Mouse (Mus musculus) kidney, adult 2 months (tissue): ENCODE results near the gene Rdh5. TPM values are rescaled to one million over a fixed set of nuclear protein-coding genes. Genes with fewer than 3 reads are reported as not detected.

Experiments used
- DNase-seq: peaks from one replicate; pipeline ENCODE4 v3.0.0; 2021
- H3K27ac ChIP-seq: fragments of 200-500 bp; 2 replicates; pipeline ENCODE4 v1.5.1; 2012; ENCODE audit warnings: low read depth, low read length, control low read depth, inconsistent platforms; ENCODE audit not compliant: insufficient read depth
- H3K27me3 ChIP-seq: fragments of 200-500 bp; replicated peaks from 2 replicates; pipeline ENCODE4 v1.6.1; 2012; ENCODE audit warnings: mild to moderate bottlenecking, moderate library complexity, low read length, inconsistent platforms; ENCODE audit not compliant: control insufficient read depth, insufficient read depth
- H3K36me3 ChIP-seq: fragments of 200-500 bp; 2 replicates; pipeline ENCODE4 v1.6.1; 2012; ENCODE audit warnings: mild to moderate bottlenecking, moderate library complexity, low read length, inconsistent platforms; ENCODE audit not compliant: control insufficient read depth, insufficient read depth
- H3K4me1 ChIP-seq: fragments of 200-500 bp; 2 replicates; pipeline ENCODE4 v1.6.1; 2011; ENCODE audit warnings: low read length; ENCODE audit not compliant: control insufficient read depth, insufficient read depth
- H3K4me3 ChIP-seq: fragments of 200-500 bp; 2 replicates; pipeline ENCODE4 v1.5.1; 2011; ENCODE audit warnings: mild to moderate bottlenecking, low read depth, low read length, control low read depth; ENCODE audit not compliant: insufficient read depth
- CTCF ChIP-seq: fragments of 200-500 bp; conservative IDR thresholded peaks from 2 replicates; pipeline ENCODE4 v1.5.1; 2011; ENCODE audit warnings: low read depth, mild to moderate bottlenecking, control low read depth, low read length, moderate library complexity, mixed read lengths; ENCODE audit not compliant: insufficient read depth, insufficient read length
- POLR2A ChIP-seq: fragments of 200-500 bp; IDR thresholded peaks from one replicate; pipeline ENCODE4 v1.6.1; 2011; ENCODE audit warnings: low read depth, low read length, control low read depth
- WGBS: fragments of 180-500 bp; shearing (Covaris S2); methylation state at CpG from one replicate; pipeline ENCODE4 v1.1.7; 2018; 5-methylcytosine and 5-hydroxymethylcytosine counted together
- polyA plus RNA-seq: library from polyadenylated mRNA; depleted of rRNA; stranded (reverse); fragments of >200 nt; gene quantifications from 2 replicates; pipeline ENCODE4 v1.2.3, GENCODE M21; 2012

Gene Rdh5
- polyA plus RNA-seq, 1 experiment, result 38.9 TPM

DNA sequence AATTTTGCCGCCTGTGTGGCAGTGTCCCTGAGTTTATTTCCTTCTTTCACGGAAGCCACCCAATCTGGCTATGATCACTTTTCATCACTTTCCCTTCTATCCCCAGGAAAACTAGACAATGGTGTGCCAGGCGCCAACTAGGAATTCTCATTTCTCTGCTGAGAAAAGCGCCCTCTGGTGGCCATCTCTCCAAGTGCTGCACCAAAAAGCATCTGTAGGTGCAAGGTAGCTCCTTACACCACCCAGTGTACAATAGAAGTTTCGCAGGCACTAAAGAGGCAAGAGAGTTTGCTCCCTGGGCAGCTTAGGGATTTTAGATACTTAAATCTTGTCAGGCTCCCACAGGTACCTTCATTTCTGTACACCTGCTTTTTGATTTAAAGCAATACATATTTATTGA lies 9.5 kb downstream of the Rdh5 start:
- H3K4me1 ChIP-seq, result peaks cover 17% of the 10 kb centered on the region; the same call in 1 of the 2 replicates
- H3K4me3 ChIP-seq, result no peak overlapping the region
- WGBS, result 4% methylated on average over 5 of the region's 5 CpGs
- H3K27ac ChIP-seq, result no peak overlapping the region
- peak; percentile 94 for DNase-seq
- peak; percentile 96 for TF ChIP-seq CTCF
- no peak for TF ChIP-seq POLR2A
- H3K36me3 ChIP-seq, result peaks cover 4% of the 10 kb centered on the region; the same call in 1 of the 2 replicates
- H3K27me3 ChIP-seq, result no peaks in the 10 kb centered on the region

DNA sequence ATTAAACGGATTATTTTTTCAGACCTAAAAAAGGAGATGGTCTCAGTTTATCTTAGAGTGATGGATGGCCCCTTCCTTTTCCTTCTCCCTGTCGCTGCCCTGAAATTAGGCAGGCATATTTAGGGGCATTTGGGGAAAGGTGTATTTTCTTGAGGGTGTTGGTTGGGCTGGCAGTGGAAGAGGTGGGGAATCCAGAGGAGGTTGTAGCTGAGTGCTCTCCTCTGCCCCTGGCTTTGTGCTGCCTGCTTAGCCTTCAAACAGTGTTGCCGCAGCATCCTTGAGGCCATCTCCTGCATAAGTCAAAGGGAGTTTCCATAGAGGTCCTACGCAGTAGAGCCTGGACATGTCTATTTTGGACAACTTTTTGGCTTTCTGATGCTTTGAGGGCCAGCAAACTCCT lies 9.9 kb downstream of the Rdh5 start:
- Histone ChIP-seq H3K4me1 (peaks cover 14% of the 10 kb centered on the region; the same call in 1 of the 2 replicates), H3K27ac (no peak overlapping the region), H3K27me3 (no peaks in the 10 kb centered on the region), H3K36me3 (peaks cover 4% of the 10 kb centered on the region; the same call in 1 of the 2 replicates), H3K4me3 (no peak overlapping the region)
- no peak for DNase-seq
- TF ChIP-seq POLR2A, result no peak
- no peak for TF ChIP-seq CTCF
- 60% methylated on average over 4 of the region's 4 CpGs for WGBS

DNA sequence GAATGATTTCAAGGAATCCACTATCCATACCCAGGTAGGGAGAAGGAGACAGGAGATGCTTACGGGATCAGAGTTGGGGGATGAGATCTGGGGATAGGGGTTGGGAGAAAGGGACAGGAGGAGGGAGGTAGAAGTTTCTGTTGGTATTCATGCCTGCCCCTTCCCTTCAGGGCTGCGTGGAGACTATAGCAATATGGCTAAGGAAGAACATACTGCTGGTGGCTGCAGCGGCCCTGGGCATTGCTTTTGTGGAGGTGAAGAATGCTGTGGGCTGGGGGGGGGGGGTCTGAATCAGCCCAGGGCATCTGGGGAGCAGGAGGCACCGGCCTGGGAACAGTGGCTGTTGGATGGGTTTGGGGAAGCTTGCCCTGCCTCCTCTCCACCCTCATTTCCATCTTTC lies 10.4 kb downstream of the Rdh5 start:
- TF ChIP-seq CTCF (no peak), POLR2A (no peak)
- Histone ChIP-seq H3K36me3 (peaks cover 4% of the 10 kb centered on the region; the same call in 1 of the 2 replicates), H3K4me3 (no peak overlapping the region), H3K4me1 (peaks cover 14% of the 10 kb centered on the region; the same call in 1 of the 2 replicates), H3K27me3 (no peaks in the 10 kb centered on the region), H3K27ac (no peak overlapping the region)
- no peak for DNase-seq
- 56% methylated on average over 4 of the region's 4 CpGs for WGBS

DNA sequence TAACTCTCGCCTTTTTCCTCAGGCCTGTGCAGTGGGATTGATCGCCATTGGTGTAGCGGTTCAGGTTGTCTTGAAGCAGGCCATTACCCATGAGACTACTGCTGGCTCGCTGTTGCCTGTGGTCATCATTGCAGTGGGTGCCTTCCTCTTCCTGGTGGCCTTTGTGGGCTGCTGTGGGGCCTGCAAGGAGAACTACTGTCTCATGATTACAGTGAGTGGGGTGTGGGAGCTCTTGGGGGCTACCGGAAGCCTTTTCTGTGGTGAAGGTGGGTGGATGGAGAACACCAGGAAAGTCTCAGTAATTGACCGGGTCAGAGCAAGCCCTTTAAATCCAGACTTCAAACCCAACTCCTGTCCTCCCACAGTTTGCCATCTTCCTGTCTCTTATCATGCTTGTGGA lies 11.3 kb downstream of the Rdh5 start:
- DNase-seq, result no peak
- 44% methylated on average over 6 of the region's 6 CpGs for WGBS
- H3K4me3 ChIP-seq, result peak overlapping the region; percentile 92
- H3K27ac ChIP-seq, result peak overlapping the region; percentile 12
- no peaks in the 10 kb centered on the region for H3K27me3 ChIP-seq
- peaks cover 14% of the 10 kb centered on the region; the same call in 1 of the 2 replicates for H3K4me1 ChIP-seq
- TF ChIP-seq CTCF, result no peak
- TF ChIP-seq POLR2A, result no peak
- peaks cover 4% of the 10 kb centered on the region; the same call in 1 of the 2 replicates for H3K36me3 ChIP-seq

- no peak for TF ChIP-seq POLR2A
- no peak for TF ChIP-seq CTCF
- 2% methylated on average over 65 of the region's 66 CpGs for WGBS
- Histone ChIP-seq H3K4me1 (peaks cover 14% of the 10 kb centered on the region; the same call in 1 of the 2 replicates), H3K27me3 (no peaks in the 10 kb centered on the region), H3K4me3 (peak overlapping the region; percentile 92), H3K27ac (peak overlapping the region; percentile 99), H3K36me3 (peaks cover 4% of the 10 kb centered on the region; the same call in 1 of the 2 replicates)
- DNase-seq, result peak; percentile 66
These were observed 12.4 kb downstream of the Rdh5 start for GRCm38 (mm10) chr10:128910066-128910841.

GRCm38 (mm10) chr10:128909567-128910028 lies 13.1 kb downstream of the Rdh5 start:
- 2% methylated on average over 37 of the region's 41 CpGs for WGBS
- peak; percentile 23 for TF ChIP-seq POLR2A
- TF ChIP-seq CTCF, result no peak
- peak overlapping the region; percentile 92 for H3K4me3 ChIP-seq
- H3K27ac ChIP-seq, result peak overlapping the region; percentile 99
- peaks cover 4% of the 10 kb centered on the region; the same call in 1 of the 2 replicates for H3K36me3 ChIP-seq
- H3K27me3 ChIP-seq, result no peaks in the 10 kb centered on the region
- peak; percentile 95 for DNase-seq
- H3K4me1 ChIP-seq, result peaks cover 14% of the 10 kb centered on the region; the same call in 1 of the 2 replicates
